Mouse (Mus musculus): ENCODE measurements around the gene Igf2bp3. TPM values are rescaled to one million over a fixed set of nuclear protein-coding genes. Genes with fewer than 3 reads are reported as not detected.
A peak's percentile ranks its signal among the peaks of the same experiment; 100 is the strongest.
"Not testable (repeated sequence)": the region's sequence is repeated elsewhere in the genome, so short reads cannot be mapped to it uniquely, and the experiment has no call there.

Gene Igf2bp3
- total RNA-seq (2021): under 1 TPM in 1 of 2 experiments, not detected in 1; 0.27 TPM

DNA sequence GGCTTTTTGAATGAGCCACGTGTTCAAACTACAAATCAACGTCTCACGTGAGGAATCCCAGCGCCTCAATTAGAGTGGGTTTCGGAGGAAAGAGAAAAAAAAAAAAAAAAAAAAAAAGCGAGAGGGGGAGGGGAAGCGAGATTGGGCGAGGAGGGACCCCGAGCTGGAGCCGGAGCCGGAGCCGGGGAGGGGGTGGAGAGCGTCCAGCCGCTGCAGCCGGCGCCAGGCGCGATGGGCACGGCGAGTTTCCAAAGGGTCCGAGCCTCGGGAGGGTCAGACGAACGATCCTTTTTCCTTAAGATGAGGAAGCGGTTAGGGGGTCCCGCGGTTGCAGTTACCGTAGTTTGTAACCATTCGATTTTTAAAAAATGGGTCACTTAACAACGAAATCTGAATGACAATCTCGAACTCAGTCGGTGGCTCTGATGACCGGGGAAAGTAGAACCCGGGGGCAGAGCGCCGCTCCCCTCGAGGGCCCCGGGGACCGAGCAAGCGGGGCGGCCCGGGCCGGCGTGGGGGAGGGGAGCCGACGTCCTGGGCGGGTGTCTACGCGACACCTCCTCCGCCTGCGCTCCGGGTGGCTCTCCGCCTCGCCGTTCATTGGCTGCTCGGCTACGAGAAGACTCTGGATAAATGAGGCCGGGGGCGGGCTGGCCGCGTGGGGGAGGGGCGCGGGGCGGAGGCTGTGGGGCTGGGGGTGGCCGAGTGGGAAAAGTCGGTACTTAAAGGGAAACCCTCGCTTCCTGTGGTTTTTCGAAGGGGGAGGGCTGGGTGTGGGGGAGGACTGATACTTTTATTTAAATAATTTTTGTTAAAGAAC is at the start of gene Igf2bp3:
Gene Igf2bp3, minus strand, starts transcription at position 30 of the 820 bp plus-strand sequence.
- no peak for DNase-seq (ENCODE audit: extremely low spot score in 1 of 2, low spot score in 1 of 2)

DNA sequence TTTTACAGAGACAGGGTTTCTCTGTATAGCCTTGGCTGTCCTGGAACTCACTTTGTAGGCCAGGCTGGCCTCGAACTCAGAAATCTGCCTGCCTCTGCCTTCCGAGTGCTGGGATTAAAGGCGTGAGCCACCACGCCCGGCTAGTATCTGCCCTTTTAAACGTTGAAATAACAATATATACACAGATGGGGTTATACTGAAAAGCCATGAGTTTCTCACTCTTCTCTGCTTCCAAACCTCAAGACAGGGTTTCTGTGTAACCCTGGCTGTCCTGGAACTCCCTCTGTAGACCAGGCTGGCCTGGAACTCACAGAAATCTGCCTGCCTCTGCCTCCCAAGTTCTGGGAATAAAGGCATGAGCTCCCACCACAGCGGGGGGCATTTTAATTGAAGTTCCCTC is 49.7 kb upstream of the Igf2bp3 start:
- not testable (repeated sequence) for DNase-seq (ENCODE audit: extremely low spot score in 1 of 2, low spot score in 1 of 2)

DNA sequence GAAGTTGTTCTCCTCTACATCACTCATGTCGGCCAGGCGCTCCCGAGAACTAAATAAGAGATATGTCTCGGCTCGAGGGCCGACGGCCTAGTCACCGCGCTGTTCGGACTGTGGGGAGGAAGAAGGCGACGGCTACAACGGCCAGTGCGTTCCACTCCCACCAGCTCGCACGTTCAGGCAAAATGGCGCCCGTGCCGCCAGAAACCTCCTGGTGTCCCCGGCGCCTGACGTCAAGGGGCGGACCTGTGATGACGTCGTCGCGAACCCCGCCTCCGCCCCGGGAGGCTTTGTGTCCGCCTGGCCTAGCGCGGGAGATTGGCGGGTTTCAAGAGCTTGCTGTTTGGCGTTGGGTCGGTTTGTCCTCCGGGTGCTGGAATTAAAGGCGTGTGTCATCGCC is 49.1 kb upstream of the Igf2bp3 start, which contains the start of gene Tra2a:
Gene Tra2a, minus strand, starts transcription at position 187 of the 397 bp plus-strand sequence.
- peak; percentile 93 to 96 for DNase-seq (ENCODE audit: extremely low spot score in 1 of 2, low spot score in 1 of 2)

GRCm38 (mm10) chr6:49263081-49263846 is 48.5 kb upstream of the Igf2bp3 start:
- DNase-seq (ENCODE audit: extremely low spot score in 1 of 2, low spot score in 1 of 2): peak in 1 of 2 experiments; percentile 24

GRCm38 (mm10) chr6:49262421-49262820 is 47.7 kb upstream of the Igf2bp3 start:
- DNase-seq (ENCODE audit: extremely low spot score in 1 of 2, low spot score in 1 of 2): no peak

GRCm38 (mm10) chr6:49259711-49260110 is 45.0 kb upstream of the Igf2bp3 start:
- no peak for DNase-seq (ENCODE audit: extremely low spot score in 1 of 2, low spot score in 1 of 2)

GRCm38 (mm10) chr6:49257880-49258279 is 43.1 kb upstream of the Igf2bp3 start:
- no peak for DNase-seq (ENCODE audit: extremely low spot score in 1 of 2, low spot score in 1 of 2)

DNA sequence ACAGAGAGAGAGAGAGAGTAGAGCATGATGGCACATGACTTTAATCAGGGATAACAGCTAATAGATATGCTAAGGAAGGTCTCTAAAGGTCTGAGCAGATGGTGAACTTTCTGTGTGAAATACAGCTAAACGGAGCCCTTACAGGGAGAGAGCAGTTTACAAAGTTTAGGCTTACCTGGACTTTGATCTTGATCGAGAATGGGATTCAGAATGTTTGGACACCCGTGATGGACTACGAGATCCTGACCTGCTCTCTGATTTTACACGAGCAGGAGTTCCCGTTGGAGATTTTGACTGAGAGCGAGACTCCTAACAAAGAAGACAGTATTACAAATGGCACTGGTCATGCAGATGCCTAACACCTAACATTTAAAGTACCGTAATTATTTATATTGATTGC is 37.5 kb upstream of the Igf2bp3 start:
- DNase-seq (ENCODE audit: extremely low spot score in 1 of 2, low spot score in 1 of 2): no peak

GRCm38 (mm10) chr6:49251199-49251598 is 36.4 kb upstream of the Igf2bp3 start:
- DNase-seq (ENCODE audit: extremely low spot score in 1 of 2, low spot score in 1 of 2): no peak

- no peak for DNase-seq (ENCODE audit: extremely low spot score in 1 of 2, low spot score in 1 of 2)
Measured at GRCm38 (mm10) chr6:49247246-49247645, 32.5 kb upstream of the Igf2bp3 start.

DNA sequence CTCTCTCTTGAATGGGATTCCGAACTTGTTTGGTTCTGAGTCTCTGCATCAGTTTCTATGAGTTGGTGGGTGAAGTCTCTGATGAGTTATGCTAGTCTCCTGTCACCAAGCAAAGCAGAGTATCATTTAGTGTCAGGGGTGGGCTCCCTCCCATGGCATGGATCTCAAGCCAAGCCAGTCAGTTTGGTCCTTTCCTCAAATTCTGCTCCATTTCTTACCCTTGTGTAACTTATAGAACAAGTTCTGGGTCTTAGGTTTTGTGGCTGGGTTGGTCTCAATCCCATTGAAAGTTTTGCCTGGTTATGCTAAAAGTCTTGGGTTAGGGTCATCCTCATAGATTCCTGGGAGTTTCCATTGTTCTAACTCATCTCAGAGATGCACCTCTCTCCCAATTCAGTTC is 27.6 kb upstream of the Igf2bp3 start:
- DNase-seq (ENCODE audit: extremely low spot score in 1 of 2, low spot score in 1 of 2): no peak

- DNase-seq (ENCODE audit: extremely low spot score in 1 of 2, low spot score in 1 of 2): no peak
Measured at GRCm38 (mm10) chr6:49241562-49241961, 26.8 kb upstream of the Igf2bp3 start.

- peak; percentile 100 for DNase-seq (ENCODE audit: extremely low spot score in 1 of 2, low spot score in 1 of 2)
Measured at GRCm38 (mm10) chr6:49236331-49236730, 21.6 kb upstream of the Igf2bp3 start.

- DNase-seq (ENCODE audit: extremely low spot score in 1 of 2, low spot score in 1 of 2): no peak
Measured at GRCm38 (mm10) chr6:49233356-49233755, 18.6 kb upstream of the Igf2bp3 start.

GRCm38 (mm10) chr6:49228126-49228679 is 13.4 kb upstream of the Igf2bp3 start:
- no peak for DNase-seq (ENCODE audit: extremely low spot score in 1 of 2, low spot score in 1 of 2)

DNA sequence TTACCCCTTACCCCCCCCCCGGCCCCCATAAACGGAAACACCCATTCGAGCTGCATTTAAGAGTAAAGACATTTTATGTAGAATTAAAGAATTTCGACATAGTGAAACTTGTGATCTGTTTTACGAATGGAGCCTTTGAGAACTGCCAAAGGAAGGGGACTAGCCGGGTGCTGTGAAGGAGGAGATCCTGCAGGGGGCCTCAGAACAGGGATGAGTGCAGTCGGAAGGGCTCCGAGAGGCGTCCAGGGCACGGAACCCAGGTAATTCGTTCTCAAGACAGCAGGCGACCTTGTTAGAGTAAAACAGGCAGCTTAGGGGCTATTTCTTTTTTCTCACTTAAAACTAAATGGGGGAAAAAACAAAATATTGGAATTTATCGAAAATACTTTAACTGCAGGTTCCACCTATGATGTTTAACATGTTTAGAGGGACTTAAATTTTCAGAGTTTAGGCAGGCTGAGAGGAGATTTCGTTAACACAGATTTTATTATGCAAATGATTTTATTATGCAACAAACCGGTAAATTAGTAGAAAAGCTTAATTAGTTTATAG is 12.5 kb upstream of the Igf2bp3 start:
- DNase-seq (ENCODE audit: extremely low spot score in 1 of 2, low spot score in 1 of 2): no peak

- no peak for DNase-seq (ENCODE audit: extremely low spot score in 1 of 2, low spot score in 1 of 2)
Measured at GRCm38 (mm10) chr6:49225728-49226123, 11.0 kb upstream of the Igf2bp3 start.

DNA sequence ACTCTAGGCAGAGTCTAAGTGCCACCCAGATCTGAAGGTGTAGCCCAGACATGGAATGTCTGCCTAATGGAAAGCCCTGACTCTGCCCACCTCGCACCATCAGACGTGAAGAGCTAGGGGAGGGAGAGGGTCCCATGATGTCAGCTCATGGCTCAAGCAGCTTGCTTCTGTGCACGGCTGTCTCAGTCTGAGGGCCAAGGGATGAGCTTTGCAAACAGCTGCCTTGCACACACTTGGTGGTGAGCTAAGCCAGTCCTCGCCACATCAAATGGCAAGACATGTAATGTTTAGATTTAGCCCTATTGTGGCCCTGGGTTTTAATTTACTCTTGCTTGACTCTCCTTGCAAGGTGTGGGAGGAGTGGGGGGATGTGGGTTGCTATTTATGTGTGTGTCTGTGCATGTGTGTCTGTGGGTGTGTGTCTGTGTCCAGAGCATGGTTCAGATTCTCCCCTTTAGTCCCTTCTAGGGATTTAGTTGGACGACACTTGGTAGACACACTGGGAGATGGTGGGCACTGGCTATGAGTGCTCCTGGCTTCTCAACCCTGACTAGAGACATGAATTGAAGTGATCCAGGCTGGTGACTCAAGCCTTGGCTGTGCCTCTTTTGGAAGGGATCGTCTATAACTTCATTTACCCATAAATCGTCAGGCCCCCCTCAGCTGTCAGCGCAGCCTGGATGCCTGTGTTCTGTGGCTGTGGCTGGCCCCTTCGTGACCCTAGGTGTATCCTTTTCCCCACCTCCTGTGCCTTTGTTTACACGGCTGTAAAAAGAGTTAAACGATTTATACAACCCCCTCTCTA is 10.4 kb upstream of the Igf2bp3 start:
- no peak for DNase-seq (ENCODE audit: extremely low spot score in 1 of 2, low spot score in 1 of 2)

DNA sequence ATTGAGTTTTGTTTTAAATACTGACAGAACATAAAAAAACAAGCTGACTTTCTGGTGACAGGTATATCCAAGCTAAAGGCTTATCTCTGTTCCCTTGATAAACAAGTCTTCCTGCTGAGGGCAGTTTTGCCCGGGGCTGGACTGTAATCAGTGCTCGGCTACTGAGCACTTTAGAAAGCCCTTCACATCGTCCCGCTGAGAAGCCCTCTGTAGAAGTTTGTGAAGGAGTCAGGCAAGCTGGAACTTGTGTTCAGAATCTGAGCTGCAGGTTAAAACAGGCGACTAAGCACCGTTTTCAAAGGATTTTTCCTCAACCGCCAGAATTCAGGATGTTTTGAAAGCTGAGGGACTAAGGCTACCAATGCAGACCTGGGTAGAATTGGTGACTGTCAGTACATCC is 7.1 kb upstream of the Igf2bp3 start:
- DNase-seq (ENCODE audit: extremely low spot score in 1 of 2, low spot score in 1 of 2): no peak

Data from layer of hippocampus, postnatal 25 days (tissue).